Mouse (Mus musculus): Measurements from ENCODE around the gene Akt1s1. TPM values are rescaled to one million over a fixed set of nuclear protein-coding genes. Genes with fewer than 3 reads are reported as not detected.
A peak's percentile ranks its signal among the peaks of the same experiment; 100 is the strongest.

Akt1s1 gene
- 105 and 108 TPM in 2 replicates for polyA plus RNA-seq (2016; fragmentation: Nextera tagmentation; extraction: Ambion mirVana)

- ATAC-seq (ENCODE audit: insufficient number of reproducible peaks, low FRiP score): peak; percentile 87
- H3K4me3 ChIP-seq: peak within 1 kb of the TSS; percentile 91
- WGBS: under 1% methylated on average over 54 of the region's 54 CpGs
- peaks cover 42% of the 10 kb centered on the region for H3K4me1 ChIP-seq (replicated peaks)
- H3K9ac ChIP-seq: peak within 1 kb of the TSS; percentile 94
- peak within 1 kb of the TSS; percentile 94 for H3K4me2 ChIP-seq
- H3K27ac ChIP-seq (ENCODE audit: poor library complexity, severe bottlenecking): peak within 1 kb of the TSS; percentile 98
- H3K27me3 ChIP-seq (replicated peaks): no peaks in the 10 kb centered on the region
- H3K9me3 ChIP-seq (replicated peaks): no peaks in the 10 kb centered on the region
- peaks cover 53% of the 10 kb centered on the region for H3K36me3 ChIP-seq
Measured at GRCm38 (mm10) chr7:44848561-44849415, at the start of gene Akt1s1, which contains the start of gene Tbc1d17. Gene Akt1s1, plus strand, starts transcription at chr7:44848991. Gene Tbc1d17, minus strand, starts transcription at chr7:44849079.

GRCm38 (mm10) chr7:44808927-44809326, 39.9 kb upstream of the Akt1s1 start:
- Histone ChIP-seq H3K9me3 (replicated peaks) (no peaks in the 10 kb centered on the region), H3K27ac (ENCODE audit: poor library complexity, severe bottlenecking) (no peak overlapping the region), H3K36me3 (peaks cover 30% of the 10 kb centered on the region), H3K4me1 (replicated peaks) (no peaks in the 10 kb centered on the region), H3K27me3 (replicated peaks) (no peaks in the 10 kb centered on the region), H3K4me2 (no peak overlapping the region), H3K9ac (no peak overlapping the region), H3K4me3 (no peak overlapping the region)
- 80% methylated on average over 2 of the region's 2 CpGs for WGBS
- no peak for ATAC-seq (ENCODE audit: insufficient number of reproducible peaks, low FRiP score)

GRCm38 (mm10) chr7:44809466-44809865, 39.3 kb upstream of the Akt1s1 start:
- Histone ChIP-seq H3K4me2 (no peak overlapping the region), H3K9ac (no peak overlapping the region), H3K27me3 (replicated peaks) (no peaks in the 10 kb centered on the region), H3K4me3 (no peak overlapping the region), H3K36me3 (peaks cover 34% of the 10 kb centered on the region), H3K4me1 (replicated peaks) (no peaks in the 10 kb centered on the region), H3K9me3 (replicated peaks) (no peaks in the 10 kb centered on the region), H3K27ac (ENCODE audit: poor library complexity, severe bottlenecking) (no peak overlapping the region)
- 81% methylated on average over 3 of the region's 3 CpGs for WGBS
- ATAC-seq (ENCODE audit: insufficient number of reproducible peaks, low FRiP score): no peak

GRCm38 (mm10) chr7:44810365-44810764, 38.4 kb upstream of the Akt1s1 start:
- Histone ChIP-seq H3K9ac (no peak overlapping the region), H3K4me2 (no peak overlapping the region), H3K27ac (ENCODE audit: poor library complexity, severe bottlenecking) (no peak overlapping the region), H3K4me1 (replicated peaks) (peaks cover 8% of the 10 kb centered on the region), H3K9me3 (replicated peaks) (no peaks in the 10 kb centered on the region), H3K4me3 (no peak overlapping the region), H3K36me3 (peaks cover 34% of the 10 kb centered on the region), H3K27me3 (replicated peaks) (no peaks in the 10 kb centered on the region)
- no peak for ATAC-seq (ENCODE audit: insufficient number of reproducible peaks, low FRiP score)
- 79% methylated on average over 4 of the region's 4 CpGs for WGBS

GRCm38 (mm10) chr7:44810819-44811557, 37.8 kb upstream of the Akt1s1 start:
- Histone ChIP-seq H3K4me3 (no peak overlapping the region), H3K27ac (ENCODE audit: poor library complexity, severe bottlenecking) (no peak overlapping the region), H3K36me3 (peaks cover 34% of the 10 kb centered on the region), H3K4me2 (no peak overlapping the region), H3K4me1 (replicated peaks) (peaks cover 8% of the 10 kb centered on the region), H3K9ac (no peak overlapping the region), H3K27me3 (replicated peaks) (no peaks in the 10 kb centered on the region), H3K9me3 (replicated peaks) (no peaks in the 10 kb centered on the region)
- no peak for ATAC-seq (ENCODE audit: insufficient number of reproducible peaks, low FRiP score)
- WGBS: 81% methylated on average over 7 of the region's 7 CpGs

GRCm38 (mm10) chr7:44812651-44813325, 36.0 kb upstream of the Akt1s1 start:
- Histone ChIP-seq H3K27ac (ENCODE audit: poor library complexity, severe bottlenecking) (no peak overlapping the region), H3K9ac (no peak overlapping the region), H3K4me1 (replicated peaks) (peaks cover 14% of the 10 kb centered on the region), H3K4me3 (no peak overlapping the region), H3K4me2 (no peak overlapping the region), H3K9me3 (replicated peaks) (no peaks in the 10 kb centered on the region), H3K27me3 (replicated peaks) (no peaks in the 10 kb centered on the region), H3K36me3 (peaks cover 34% of the 10 kb centered on the region)
- no peak for ATAC-seq (ENCODE audit: insufficient number of reproducible peaks, low FRiP score)
- WGBS: 86% methylated on average over 20 of the region's 20 CpGs

- Histone ChIP-seq H3K4me3 (no peak overlapping the region), H3K27ac (ENCODE audit: poor library complexity, severe bottlenecking) (no peak overlapping the region), H3K36me3 (peaks cover 34% of the 10 kb centered on the region), H3K9ac (no peak overlapping the region), H3K4me1 (replicated peaks) (peaks cover 26% of the 10 kb centered on the region), H3K27me3 (replicated peaks) (no peaks in the 10 kb centered on the region), H3K4me2 (no peak overlapping the region), H3K9me3 (replicated peaks) (no peaks in the 10 kb centered on the region)
- ATAC-seq (ENCODE audit: insufficient number of reproducible peaks, low FRiP score): no peak
- WGBS: 90% methylated on average over 3 of the region's 3 CpGs
Measured at GRCm38 (mm10) chr7:44813985-44814384, 34.8 kb upstream of the Akt1s1 start.

GRCm38 (mm10) chr7:44814423-44814822, 34.4 kb upstream of the Akt1s1 start:
- Histone ChIP-seq H3K4me1 (replicated peaks) (peaks cover 30% of the 10 kb centered on the region), H3K9ac (no peak overlapping the region), H3K27me3 (replicated peaks) (no peaks in the 10 kb centered on the region), H3K27ac (ENCODE audit: poor library complexity, severe bottlenecking) (no peak overlapping the region), H3K4me2 (peak overlapping the region; percentile 89; the same call in 1 of the 2 replicates), H3K9me3 (replicated peaks) (no peaks in the 10 kb centered on the region), H3K36me3 (peaks cover 34% of the 10 kb centered on the region), H3K4me3 (no peak overlapping the region)
- no peak for ATAC-seq (ENCODE audit: insufficient number of reproducible peaks, low FRiP score)
- WGBS: 83% methylated on average over 4 of the region's 4 CpGs

GRCm38 (mm10) chr7:44814952-44815553, 33.7 kb upstream of the Akt1s1 start:
- peak overlapping the region; percentile 90 for H3K4me3 ChIP-seq
- peak overlapping the region; percentile 99 for H3K27ac ChIP-seq (ENCODE audit: poor library complexity, severe bottlenecking)
- peak overlapping the region; percentile 89 for H3K4me2 ChIP-seq
- no peaks in the 10 kb centered on the region for H3K27me3 ChIP-seq (replicated peaks)
- H3K9me3 ChIP-seq (replicated peaks): no peaks in the 10 kb centered on the region
- ATAC-seq (ENCODE audit: insufficient number of reproducible peaks, low FRiP score): no peak
- H3K9ac ChIP-seq: peak overlapping the region; percentile 64
- peaks cover 36% of the 10 kb centered on the region for H3K4me1 ChIP-seq (replicated peaks)
- 34% methylated on average over 14 of the region's 14 CpGs for whole genome bisulfite sequencing
- peaks cover 34% of the 10 kb centered on the region for H3K36me3 ChIP-seq

- H3K9me3 ChIP-seq (replicated peaks): no peaks in the 10 kb centered on the region
- no peaks in the 10 kb centered on the region for H3K27me3 ChIP-seq (replicated peaks)
- peak; percentile 92 for ATAC-seq (ENCODE audit: insufficient number of reproducible peaks, low FRiP score)
- H3K36me3 ChIP-seq: peaks cover 33% of the 10 kb centered on the region
- H3K9ac ChIP-seq: peak within 1 kb of the TSS; percentile 98
- peaks cover 45% of the 10 kb centered on the region for H3K4me1 ChIP-seq (replicated peaks)
- H3K4me2 ChIP-seq: peak within 1 kb of the TSS; percentile 89
- whole genome bisulfite sequencing: under 1% methylated on average over 60 of the region's 62 CpGs
- peak within 1 kb of the TSS; percentile 99 for H3K27ac ChIP-seq (ENCODE audit: poor library complexity, severe bottlenecking)
- H3K4me3 ChIP-seq: peak within 1 kb of the TSS; percentile 90
Measured at GRCm38 (mm10) chr7:44815721-44816469, 32.9 kb upstream of the Akt1s1 start, which contains the start of the genes Nup62 and Il4i1. Gene Nup62, plus strand, starts transcription at chr7:44816088. Gene Il4i1, plus strand, starts transcription at chr7:44816387.

Measured in heart, embryonic 12.5 days (tissue).